Mouse (Mus musculus): ENCODE measurements at regions not wholly inside any gene's neighbourhood (a gene's known extent, or its start where the extent isn't known, plus 50 kb on each side); places are given as distances from the start of the nearest gene placed in this dataset.

DNA sequence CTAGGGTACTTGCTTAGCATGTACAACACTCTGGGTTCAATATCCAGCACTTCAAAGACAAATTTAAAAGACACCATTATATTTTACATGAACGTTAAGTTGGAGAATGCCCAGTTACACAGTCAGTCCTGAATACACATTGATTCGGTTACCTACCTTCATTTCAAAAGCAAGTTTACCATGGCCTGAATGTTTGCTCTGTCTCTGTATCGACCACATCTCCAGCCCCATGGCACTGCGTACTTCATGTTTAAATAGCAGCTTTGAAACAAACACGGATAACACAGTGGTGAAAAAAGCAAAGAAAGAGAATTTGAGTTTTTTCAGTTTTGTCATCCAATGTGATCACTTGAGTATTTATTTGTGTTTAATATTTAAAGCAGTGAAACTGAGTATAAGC is 254.1 kb upstream of the Plxna2 start:
- WGBS = 87% methylated on average over 5 of the region's 5 CpGs

DNA sequence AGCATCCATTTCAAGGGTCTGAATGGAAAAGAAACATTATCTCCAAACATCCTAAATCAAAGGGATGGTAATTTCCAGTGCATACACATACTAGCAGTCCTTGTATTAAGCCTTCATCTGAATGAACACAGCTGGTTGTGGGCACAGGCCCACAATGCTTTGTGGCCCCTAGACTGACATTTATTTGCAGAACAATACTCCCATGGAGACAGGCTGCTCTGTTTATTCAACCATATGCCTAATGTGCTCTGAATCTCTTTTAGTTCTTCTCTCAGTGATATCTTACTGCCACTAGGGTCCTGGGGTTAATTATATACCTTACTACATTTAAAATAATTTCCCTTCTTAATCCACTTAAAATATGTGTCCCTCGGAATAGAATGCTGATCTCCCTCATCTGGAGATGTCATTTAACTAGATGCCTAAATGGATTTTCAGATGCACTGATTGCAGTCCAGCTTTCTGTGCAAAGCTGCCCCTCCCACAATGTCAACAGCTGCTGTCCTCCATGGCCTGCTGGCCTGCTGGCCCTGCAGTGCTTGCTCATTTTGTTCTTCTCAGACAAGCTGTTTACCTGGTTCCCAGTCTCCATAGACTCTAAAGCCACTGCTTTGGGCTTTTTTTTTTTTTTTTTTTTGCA is 254.8 kb upstream of the Plxna2 start:
- Histone ChIP-seq H3K27me3 (no peaks in the 10 kb centered on the region), H3K9ac (no peak overlapping the region), H3K4me2 (no peak overlapping the region), H3K4me3 (no peak overlapping the region), H3K9me3 (replicated peaks) (no peaks in the 10 kb centered on the region), H3K27ac (no peak overlapping the region), H3K4me1 (replicated peaks) (no peaks in the 10 kb centered on the region), H3K36me3 (no peaks in the 10 kb centered on the region)
- WGBS = 49% methylated on average over 1 of the region's 1 CpGs
- no peak for ATAC-seq (replicated peaks; ENCODE audit: insufficient number of reproducible peaks, insufficient read depth, low FRiP score, low read depth)

More for the DNA sequence above, 254.1 kb upstream of the Plxna2 start:
- H3K4me1 ChIP-seq (replicated peaks) = no peaks in the 10 kb centered on the region
- H3K9me3 ChIP-seq (replicated peaks) = no peaks in the 10 kb centered on the region
- no peak overlapping the region for H3K4me3 ChIP-seq
- H3K27ac ChIP-seq = no peak overlapping the region
- H3K27me3 ChIP-seq = no peaks in the 10 kb centered on the region
- H3K9ac ChIP-seq = no peak overlapping the region
- ATAC-seq (replicated peaks; ENCODE audit: insufficient number of reproducible peaks, insufficient read depth, low FRiP score, low read depth) = no peak
- no peak overlapping the region for H3K4me2 ChIP-seq
- no peaks in the 10 kb centered on the region for H3K36me3 ChIP-seq

DNA sequence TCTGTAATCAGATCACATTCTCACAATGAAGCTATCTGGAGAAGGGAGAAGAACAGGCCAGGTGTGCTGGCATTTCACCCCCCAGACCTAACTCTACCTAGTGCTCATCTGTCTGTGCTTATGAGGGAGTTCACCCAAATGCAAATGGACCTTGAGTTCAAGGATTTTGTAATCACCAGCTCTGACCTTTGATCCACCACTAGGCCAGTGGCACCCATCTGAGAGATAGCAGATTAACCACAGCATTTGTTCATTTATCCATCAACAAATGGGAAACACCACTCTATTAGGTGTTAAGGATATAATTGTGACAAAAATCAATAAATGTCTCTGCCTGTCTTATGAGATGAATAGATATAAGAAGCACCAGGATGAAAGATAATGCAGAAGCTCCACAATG is 255.7 kb upstream of the Plxna2 start:
- Histone ChIP-seq H3K9ac (no peak overlapping the region), H3K9me3 (replicated peaks) (no peaks in the 10 kb centered on the region), H3K36me3 (no peaks in the 10 kb centered on the region), H3K27me3 (no peaks in the 10 kb centered on the region), H3K4me2 (no peak overlapping the region), H3K27ac (no peak overlapping the region), H3K4me1 (replicated peaks) (no peaks in the 10 kb centered on the region), H3K4me3 (no peak overlapping the region)
- no peak for ATAC-seq (replicated peaks; ENCODE audit: insufficient number of reproducible peaks, insufficient read depth, low FRiP score, low read depth)

DNA sequence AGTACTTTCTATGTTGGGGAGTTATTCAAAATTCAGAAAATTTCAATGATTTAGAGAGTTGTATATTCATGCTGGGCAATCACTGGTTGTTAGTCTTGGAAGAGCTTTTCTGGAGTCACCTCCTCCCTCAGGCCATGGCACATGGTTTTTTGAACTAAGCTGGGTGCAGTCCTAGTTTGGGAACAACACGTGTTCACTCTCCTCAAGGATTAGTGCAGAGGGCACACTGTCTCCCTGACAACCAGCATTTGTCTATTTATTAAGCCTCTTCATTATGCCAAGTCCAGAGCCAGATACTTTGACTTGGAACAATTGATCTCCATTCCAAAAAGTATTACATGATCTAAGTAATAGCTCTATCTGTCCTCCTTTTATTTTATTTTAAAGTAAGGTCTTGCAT is 256.7 kb upstream of the Plxna2 start:
- H3K4me1 ChIP-seq (replicated peaks) = no peaks in the 10 kb centered on the region
- ATAC-seq (replicated peaks; ENCODE audit: insufficient number of reproducible peaks, insufficient read depth, low FRiP score, low read depth) = no peak

DNA sequence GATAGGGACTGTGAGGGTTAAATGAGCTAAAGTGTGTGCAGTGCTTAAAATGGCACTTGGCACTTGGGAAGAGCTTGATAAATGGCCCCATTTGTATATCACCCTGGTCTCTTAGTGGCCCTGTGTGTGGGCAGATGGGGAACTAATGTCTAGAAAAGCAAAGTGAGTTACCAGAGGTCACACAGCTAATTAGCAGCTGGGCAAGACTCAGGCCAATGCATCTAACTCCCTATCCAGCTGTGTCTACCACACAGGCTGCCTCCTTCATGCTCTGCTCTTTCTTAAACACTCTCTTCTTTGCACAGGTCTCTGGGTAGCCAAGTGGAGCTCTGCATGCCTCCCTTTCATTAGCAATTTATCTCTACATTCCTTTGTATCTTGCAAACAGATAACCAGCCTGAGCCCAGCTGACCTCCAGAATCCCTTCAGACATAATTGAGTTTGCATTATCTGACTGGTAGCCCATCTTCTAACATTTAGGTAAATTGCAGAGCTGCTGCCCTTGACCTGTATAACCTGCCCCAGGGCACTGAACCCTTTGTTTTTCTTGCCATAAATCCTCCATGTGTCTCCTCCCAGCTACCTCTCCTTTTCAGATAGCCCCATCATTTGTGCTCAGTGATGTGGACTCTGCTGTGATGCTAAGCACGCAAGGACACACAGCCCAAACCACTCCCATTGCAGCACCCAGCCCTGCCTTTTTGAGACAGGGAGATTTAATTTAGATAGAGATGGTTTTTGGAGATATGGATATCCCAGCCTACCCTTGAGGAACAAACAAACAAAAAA is 263.5 kb upstream of the Plxna2 start:
- Histone ChIP-seq H3K27ac (no peak overlapping the region), H3K36me3 (no peaks in the 10 kb centered on the region), H3K27me3 (no peaks in the 10 kb centered on the region), H3K9ac (no peak overlapping the region), H3K9me3 (replicated peaks) (no peaks in the 10 kb centered on the region), H3K4me1 (replicated peaks) (no peaks in the 10 kb centered on the region), H3K4me3 (no peak overlapping the region), H3K4me2 (no peak overlapping the region)
- ATAC-seq (replicated peaks; ENCODE audit: insufficient number of reproducible peaks, insufficient read depth, low FRiP score, low read depth) = no peak
- 72% methylated on average over 1 of the region's 1 CpGs for WGBS

More for the DNA sequence above, 256.7 kb upstream of the Plxna2 start:
- Histone ChIP-seq H3K27ac (no peak overlapping the region), H3K9ac (no peak overlapping the region), H3K4me3 (no peak overlapping the region), H3K27me3 (no peaks in the 10 kb centered on the region), H3K36me3 (no peaks in the 10 kb centered on the region), H3K4me2 (no peak overlapping the region), H3K9me3 (replicated peaks) (no peaks in the 10 kb centered on the region)
- WGBS = 62% methylated on average over 1 of the region's 1 CpGs

DNA sequence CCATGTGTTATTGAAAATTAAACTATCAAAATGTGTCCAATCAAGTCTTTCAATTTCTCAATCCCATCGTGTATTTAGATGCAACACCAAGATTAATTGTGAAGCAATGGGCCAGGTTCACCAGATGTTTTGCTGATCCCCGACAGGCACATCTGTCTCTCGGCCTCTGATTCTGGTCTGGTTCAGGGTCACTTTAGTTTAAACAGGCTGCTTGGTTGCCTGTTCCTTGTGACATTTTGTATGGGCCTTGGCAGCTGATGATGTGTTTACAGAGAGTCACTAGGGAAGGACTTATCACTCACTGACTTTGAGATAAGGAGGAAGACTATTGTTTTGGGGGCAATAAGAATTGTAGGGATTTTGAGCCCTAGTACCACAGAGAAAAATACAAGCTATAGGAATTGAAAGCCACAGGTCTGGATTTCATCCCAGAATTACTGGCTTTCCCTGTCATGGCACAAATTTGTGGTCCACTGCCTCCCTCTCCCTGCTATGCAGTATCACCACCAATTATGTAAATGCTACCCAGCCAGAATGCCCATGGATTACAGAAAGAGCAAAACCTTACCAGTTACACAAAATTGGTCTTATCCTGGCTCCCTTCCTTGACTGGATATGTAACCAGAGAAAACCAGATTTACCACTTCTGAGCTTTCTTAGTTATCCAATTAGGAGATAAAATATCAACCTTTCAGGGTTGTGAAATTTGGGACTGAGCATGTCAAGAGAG is 272.5 kb upstream of the Plxna2 start:
- no peaks in the 10 kb centered on the region for H3K4me1 ChIP-seq (replicated peaks)
- no peaks in the 10 kb centered on the region for H3K27me3 ChIP-seq
- no peak overlapping the region for H3K9ac ChIP-seq
- no peaks in the 10 kb centered on the region for H3K36me3 ChIP-seq
- no peak for ATAC-seq (replicated peaks; ENCODE audit: insufficient number of reproducible peaks, insufficient read depth, low FRiP score, low read depth)
- WGBS = 45% methylated on average over 3 of the region's 3 CpGs
- no peak overlapping the region for H3K27ac ChIP-seq
- no peaks in the 10 kb centered on the region for H3K9me3 ChIP-seq (replicated peaks)
- no peak overlapping the region for H3K4me3 ChIP-seq
- H3K4me2 ChIP-seq = no peak overlapping the region

DNA sequence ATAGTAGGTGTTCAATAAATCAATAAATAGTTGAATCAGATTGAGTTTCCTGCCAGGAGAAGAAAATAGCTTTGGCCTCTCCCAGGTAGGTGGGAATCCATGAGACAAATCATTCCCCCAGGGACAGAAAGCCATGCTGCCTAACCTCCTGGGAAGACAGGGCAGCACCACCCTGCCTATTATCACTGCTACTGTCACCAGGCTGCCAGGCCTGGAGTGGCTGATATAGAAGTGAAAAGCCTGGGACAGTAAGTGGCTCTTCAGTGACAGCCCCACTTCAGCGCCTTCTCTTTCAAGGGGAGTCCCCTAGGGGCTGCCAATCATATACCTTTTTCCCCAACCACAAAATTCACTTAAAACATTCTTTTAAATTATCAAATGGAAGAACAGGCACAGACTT is 275.4 kb upstream of the Plxna2 start:
- 38% methylated on average over 1 of the region's 1 CpGs for WGBS
- H3K36me3 ChIP-seq = no peaks in the 10 kb centered on the region
- no peak overlapping the region for H3K27ac ChIP-seq
- H3K4me1 ChIP-seq (replicated peaks) = no peaks in the 10 kb centered on the region
- H3K9ac ChIP-seq = no peak overlapping the region
- no peak overlapping the region for H3K4me2 ChIP-seq
- no peak overlapping the region for H3K4me3 ChIP-seq
- H3K27me3 ChIP-seq = no peaks in the 10 kb centered on the region
- ATAC-seq (replicated peaks; ENCODE audit: insufficient number of reproducible peaks, insufficient read depth, low FRiP score, low read depth) = no peak; the same call in 1 of the 2 replicates
- H3K9me3 ChIP-seq (replicated peaks) = no peaks in the 10 kb centered on the region

DNA sequence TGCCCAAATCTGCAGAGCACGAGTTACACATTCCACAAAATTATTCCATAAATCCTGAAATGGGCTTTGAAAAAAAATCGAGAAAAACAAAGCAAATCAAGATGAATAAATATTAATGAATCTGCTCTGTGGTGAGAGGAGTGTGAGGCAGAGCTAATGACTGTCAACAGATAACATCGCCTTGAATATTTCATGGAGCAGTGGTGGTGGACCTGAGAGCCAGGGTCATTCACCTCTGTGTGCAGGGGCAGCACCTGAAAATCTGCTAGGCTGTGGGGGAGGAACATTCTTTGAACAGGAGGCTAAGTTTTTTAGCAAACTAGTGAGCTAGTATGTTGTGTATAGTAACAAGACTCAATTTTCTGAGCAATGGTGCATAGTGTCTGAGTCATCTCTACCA is 276.3 kb upstream of the Plxna2 start:
- no peak overlapping the region for H3K4me3 ChIP-seq
- H3K9me3 ChIP-seq (replicated peaks) = no peaks in the 10 kb centered on the region
- no peaks in the 10 kb centered on the region for H3K36me3 ChIP-seq
- no peak for ATAC-seq (replicated peaks; ENCODE audit: insufficient number of reproducible peaks, insufficient read depth, low FRiP score, low read depth)
- H3K9ac ChIP-seq = no peak overlapping the region
- no peaks in the 10 kb centered on the region for H3K27me3 ChIP-seq
- no peak overlapping the region for H3K4me2 ChIP-seq
- 57% methylated on average over 3 of the region's 3 CpGs for WGBS
- no peaks in the 10 kb centered on the region for H3K4me1 ChIP-seq (replicated peaks)
- H3K27ac ChIP-seq = no peak overlapping the region

DNA sequence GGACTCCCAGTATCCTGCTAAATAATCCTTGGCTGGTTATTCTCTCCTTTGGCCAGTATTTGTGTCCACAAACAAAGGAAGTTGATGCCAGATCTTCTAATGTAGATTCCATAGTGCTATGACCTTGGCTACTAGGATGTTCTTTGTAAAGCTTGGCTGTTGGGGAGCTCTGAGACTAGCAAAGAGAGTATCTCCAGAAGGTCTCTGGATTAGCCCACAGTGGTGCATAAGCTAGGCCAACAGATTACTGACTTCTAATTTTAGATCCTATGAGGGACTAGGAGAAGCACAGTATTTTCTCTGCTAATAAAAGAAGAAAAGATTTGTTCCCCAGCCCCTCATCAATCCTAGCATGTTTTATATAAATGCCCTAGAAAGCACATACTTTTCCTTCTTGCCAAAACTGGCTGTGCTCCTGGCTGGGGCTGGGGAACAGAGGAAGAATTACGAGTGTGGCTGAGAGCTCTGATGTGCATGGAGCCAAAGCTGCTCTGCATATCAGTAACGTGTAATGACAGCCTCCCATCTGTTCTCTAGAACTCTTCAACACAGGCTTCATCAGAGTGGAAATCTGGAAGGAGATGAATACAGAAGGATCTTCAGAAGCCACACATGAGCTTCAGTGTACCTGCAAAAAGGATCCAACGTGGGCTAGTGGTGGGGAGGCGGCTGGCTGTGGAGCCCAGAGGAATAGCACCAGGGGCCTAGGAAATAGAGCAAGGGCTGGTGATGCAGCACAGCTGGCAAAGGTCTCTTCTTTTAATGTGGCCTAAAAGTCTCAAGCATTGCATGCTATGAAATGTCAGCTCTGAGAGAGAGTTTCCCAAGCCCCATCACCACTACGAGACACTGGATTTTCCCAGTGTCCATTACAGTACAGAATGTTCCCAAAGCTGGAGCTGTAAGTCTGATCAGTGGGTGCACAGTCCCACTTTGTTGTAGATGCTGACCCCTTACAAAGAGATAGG is 283.0 kb upstream of the Plxna2 start:
- Histone ChIP-seq H3K27ac (peak overlapping the region; percentile 42; the same call in 1 of the 2 replicates), H3K4me3 (no peak overlapping the region), H3K9ac (no peak overlapping the region), H3K36me3 (no peaks in the 10 kb centered on the region), H3K4me1 (replicated peaks) (peaks cover 3% of the 10 kb centered on the region; the same call in 1 of the 2 replicates), H3K9me3 (replicated peaks) (no peaks in the 10 kb centered on the region), H3K27me3 (no peaks in the 10 kb centered on the region), H3K4me2 (no peak overlapping the region)
- WGBS = 52% methylated on average over 5 of the region's 5 CpGs
- ATAC-seq (replicated peaks; ENCODE audit: insufficient number of reproducible peaks, insufficient read depth, low FRiP score, low read depth) = no peak

DNA sequence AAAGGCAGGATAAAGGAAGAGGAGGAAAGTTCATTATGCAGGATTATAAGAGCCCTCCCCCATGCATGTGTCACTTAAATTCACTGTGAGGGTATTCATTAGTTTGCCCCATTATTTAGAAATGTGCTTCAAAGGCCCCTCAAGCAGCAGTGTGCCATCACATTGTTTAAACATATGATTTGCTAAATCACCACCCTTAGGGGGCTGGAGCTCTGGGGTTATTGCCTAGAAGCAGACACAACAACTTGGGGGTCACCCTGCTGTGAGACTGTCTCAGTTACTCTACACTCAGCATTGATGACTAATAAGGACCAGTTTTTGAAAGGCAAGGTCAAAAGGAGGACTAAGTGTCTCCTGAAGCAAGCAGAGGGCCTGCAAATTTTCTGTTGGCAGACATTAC is 285.4 kb upstream of the Plxna2 start:
- Histone ChIP-seq H3K9ac (no peak overlapping the region), H3K9me3 (replicated peaks) (no peaks in the 10 kb centered on the region), H3K4me3 (no peak overlapping the region), H3K27ac (no peak overlapping the region), H3K4me1 (replicated peaks) (peaks cover 3% of the 10 kb centered on the region; the same call in 1 of the 2 replicates), H3K4me2 (no peak overlapping the region), H3K36me3 (no peaks in the 10 kb centered on the region), H3K27me3 (no peaks in the 10 kb centered on the region)
- no peak for ATAC-seq (replicated peaks; ENCODE audit: insufficient number of reproducible peaks, insufficient read depth, low FRiP score, low read depth)

DNA sequence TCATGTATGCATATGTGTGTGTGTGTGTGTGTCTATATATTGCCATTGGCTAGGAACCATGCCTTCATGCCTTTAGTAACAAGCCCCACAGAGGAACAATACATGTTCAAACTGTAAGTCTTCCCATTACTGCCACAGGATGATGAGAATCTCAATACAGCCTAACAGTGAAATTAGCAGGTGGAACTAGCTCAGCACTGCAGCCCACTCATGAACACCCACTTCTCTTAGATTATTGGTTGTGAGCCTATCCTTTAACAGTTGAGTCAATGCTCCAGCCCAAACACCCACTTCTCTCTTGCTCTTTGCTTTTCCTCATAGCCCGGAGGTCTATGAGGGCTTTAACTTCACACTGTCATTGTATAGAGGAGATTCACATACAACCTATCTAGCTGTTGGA is 287.5 kb upstream of the Plxna2 start:
- Histone ChIP-seq H3K27me3 (no peaks in the 10 kb centered on the region), H3K27ac (no peak overlapping the region), H3K9me3 (replicated peaks) (no peaks in the 10 kb centered on the region), H3K36me3 (no peaks in the 10 kb centered on the region), H3K4me3 (no peak overlapping the region), H3K4me2 (no peak overlapping the region), H3K4me1 (replicated peaks) (peaks cover 3% of the 10 kb centered on the region; the same call in 1 of the 2 replicates), H3K9ac (no peak overlapping the region)
- ATAC-seq (replicated peaks; ENCODE audit: insufficient number of reproducible peaks, insufficient read depth, low FRiP score, low read depth) = no peak
- 85% methylated on average over 1 of the region's 1 CpGs for WGBS
